Mouse (Mus musculus) embryonic facial prominence, embryonic 15.5 days (tissue): ENCODE data around the gene Cyp2c69. TPM values are rescaled to one million over a fixed set of nuclear protein-coding genes. Genes with fewer than 3 reads are reported as not detected.
"Not testable (repeated sequence)": the region's sequence is repeated elsewhere in the genome, so short reads cannot be mapped to it uniquely, and the experiment has no call there.

Experiments
- ATAC-seq: fragments of 200-750 bp; cut with Nextera tagmentation; 2 replicates; pipeline ENCODE4 v1.8.0; 2017; ENCODE audit warnings: low read depth, moderate TSS enrichment; ENCODE audit not compliant: insufficient number of reproducible peaks, low FRiP score, low TSS enrichment
- H3K27ac ChIP-seq: fragments of 300-500 bp; sonication (generic); replicated peaks from 2 replicates; pipeline ENCODE4 v1.5.1; 2015; ENCODE audit warnings: mild to moderate bottlenecking, inconsistent platforms
- H3K27me3 ChIP-seq: fragments of 300-500 bp; sonication (generic); 2 replicates; pipeline ENCODE4 v1.6.1; 2015; ENCODE audit warnings: inconsistent platforms
- H3K36me3 ChIP-seq: fragments of 300-500 bp; sonication (generic); 2 replicates; pipeline ENCODE4 v1.6.1; 2015; ENCODE audit warnings: mild to moderate bottlenecking, inconsistent platforms
- H3K4me1 ChIP-seq: fragments of 300-500 bp; sonication (generic); 2 replicates; pipeline ENCODE4 v1.6.1; 2015; ENCODE audit warnings: inconsistent platforms
- H3K4me2 ChIP-seq: fragments of 300-500 bp; sonication (generic); replicated peaks from 2 replicates; pipeline ENCODE4 v1.6.1; 2015; ENCODE audit warnings: mild to moderate bottlenecking, inconsistent platforms
- H3K4me3 ChIP-seq: fragments of 300-500 bp; sonication (generic); replicated peaks from 2 replicates; pipeline ENCODE4 v1.5.1; 2015; ENCODE audit warnings: mild to moderate bottlenecking, inconsistent platforms
- H3K9ac ChIP-seq: fragments of 300-500 bp; sonication (generic); 2 replicates; pipeline ENCODE4 v1.6.1; 2015; ENCODE audit warnings: inconsistent platforms
- H3K9me3 ChIP-seq: fragments of 300-500 bp; sonication (generic); replicated peaks from 2 replicates; pipeline ENCODE4 v1.6.1; 2016; ENCODE audit warnings: inconsistent platforms
- WGBS: fragments of 180-500 bp; shearing (Covaris S2); methylation state at CpG from one replicate; pipeline ENCODE4 v1.1.7; 2015; 5-methylcytosine and 5-hydroxymethylcytosine counted together
- polyA plus RNA-seq: library from polyadenylated mRNA; unstranded; fragments of >200 nt; fragmentation: Nextera tagmentation; extraction: Ambion mirVana; gene quantifications from 2 replicates; pipeline ENCODE4 v1.2.1, GENCODE M21; 2015

Cyp2c69 gene
- polyA plus RNA-seq, result not detected in 2 replicates

DNA sequence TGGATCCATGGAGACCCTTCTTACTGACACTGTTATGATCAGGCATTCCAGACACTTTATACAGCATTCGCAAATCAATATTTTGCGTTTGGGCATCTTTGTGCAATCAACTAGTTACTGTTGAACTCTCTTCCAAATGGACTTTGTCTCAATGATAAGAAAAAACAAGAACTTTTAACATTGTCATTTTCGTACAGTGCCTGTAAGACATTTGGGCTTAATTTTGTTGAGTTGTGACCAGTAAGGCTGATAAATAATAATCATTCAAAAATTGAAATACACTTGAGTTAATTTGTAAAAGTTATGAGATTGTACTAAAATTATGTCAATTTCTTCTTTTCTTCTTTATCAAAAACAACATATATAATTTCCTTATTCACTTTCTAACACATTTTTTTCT is at the start of gene Cyp2c69:
Cyp2c69 (minus strand) TSS at position 101 of the 400 bp plus-strand sequence.
- WGBS, result 90% methylated on average over 3 of the region's 3 CpGs
- not testable (repeated sequence) for H3K9ac ChIP-seq, H3K4me3 ChIP-seq

DNA sequence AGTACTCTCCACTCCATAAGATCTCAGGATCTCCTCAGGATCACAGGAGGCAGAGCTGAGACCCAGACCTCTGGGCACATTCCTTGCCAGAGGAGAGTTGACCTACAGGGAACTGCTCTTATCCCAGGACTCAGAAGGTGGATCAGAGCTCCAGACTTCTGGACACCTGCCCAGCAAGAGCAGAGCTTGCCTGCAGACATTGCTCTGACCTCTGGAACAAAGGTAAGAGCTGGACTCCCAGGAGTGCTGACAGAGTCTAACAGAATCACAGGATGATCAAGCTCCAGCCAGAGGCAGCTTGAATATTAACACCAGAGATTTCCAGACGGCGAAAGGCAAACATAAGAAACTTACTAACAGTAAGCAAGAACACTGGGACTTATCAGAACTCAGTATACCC is 48.8 kb upstream of the Cyp2c69 start:
- H3K4me3 ChIP-seq, result no peak overlapping the region
- no peaks in the 10 kb centered on the region for H3K27me3 ChIP-seq
- WGBS, result 88% methylated on average over 2 of the region's 2 CpGs
- H3K9ac ChIP-seq, result no peak overlapping the region
- no peaks in the 10 kb centered on the region for H3K36me3 ChIP-seq
- no peak overlapping the region for H3K4me2 ChIP-seq
- no peak overlapping the region for H3K27ac ChIP-seq
- H3K4me1 ChIP-seq, result no peaks in the 10 kb centered on the region
- ATAC-seq, result no peak
- H3K9me3 ChIP-seq, result no peaks in the 10 kb centered on the region

More for the DNA sequence above, at the start of gene Cyp2c69:
- not testable (repeated sequence) for H3K27ac ChIP-seq, H3K36me3 ChIP-seq, H3K4me2 ChIP-seq, H3K4me1 ChIP-seq, H3K9me3 ChIP-seq, H3K27me3 ChIP-seq, ATAC-seq

DNA sequence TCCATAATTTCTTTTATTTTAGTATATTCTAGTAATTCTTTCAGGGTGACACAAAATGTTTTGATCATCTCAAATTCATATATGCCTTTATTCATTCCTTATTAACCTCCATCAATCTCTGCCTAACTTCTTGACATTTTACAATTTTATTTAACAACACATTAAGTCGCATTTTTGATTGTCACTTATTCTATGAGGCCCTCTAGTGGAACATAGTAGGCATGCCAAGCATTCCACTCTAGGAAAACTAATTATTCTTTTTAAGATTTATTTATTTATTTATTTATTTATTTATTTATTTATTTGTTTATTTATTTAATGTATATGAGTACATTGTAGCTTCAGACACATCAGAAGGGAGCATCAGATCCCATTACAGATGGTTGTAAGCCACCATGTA is 43.4 kb upstream of the Cyp2c69 start:
- 55% methylated on average over 1 of the region's 1 CpGs for WGBS
- no peaks in the 10 kb centered on the region for H3K9me3 ChIP-seq
- no peak overlapping the region for H3K4me2 ChIP-seq
- no peak overlapping the region for H3K9ac ChIP-seq
- no peak for ATAC-seq
- H3K36me3 ChIP-seq, result no peaks in the 10 kb centered on the region
- H3K4me3 ChIP-seq, result no peak overlapping the region
- no peak overlapping the region for H3K27ac ChIP-seq
- H3K4me1 ChIP-seq, result no peaks in the 10 kb centered on the region
- H3K27me3 ChIP-seq, result no peaks in the 10 kb centered on the region

DNA sequence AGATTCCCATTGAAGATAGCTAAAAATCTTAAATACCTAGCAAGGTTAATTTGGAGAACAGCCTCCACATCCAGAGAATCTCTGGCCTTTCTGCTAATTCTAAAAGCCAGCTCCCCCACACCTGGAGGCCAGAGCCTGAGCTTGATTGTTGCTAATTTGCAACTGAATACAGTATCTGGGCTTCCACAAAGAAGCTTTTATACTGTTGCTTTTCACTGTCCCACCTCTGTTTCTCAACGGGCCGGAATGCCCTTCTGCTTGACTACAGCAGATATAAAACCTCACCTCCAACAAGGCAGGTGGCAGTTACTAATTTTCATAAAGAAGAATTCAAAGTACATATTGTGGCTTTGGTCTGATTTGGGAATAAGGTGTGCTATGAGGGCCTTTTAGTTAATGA is 15.1 kb upstream of the Cyp2c69 start:
- Histone ChIP-seq H3K4me1 (no peaks in the 10 kb centered on the region), H3K9ac (no peak overlapping the region), H3K27ac (no peak overlapping the region), H3K9me3 (no peaks in the 10 kb centered on the region), H3K4me2 (no peak overlapping the region), H3K36me3 (no peaks in the 10 kb centered on the region), H3K4me3 (no peak overlapping the region), H3K27me3 (no peaks in the 10 kb centered on the region)
- ATAC-seq, result no peak
- 86% methylated on average over 2 of the region's 2 CpGs for WGBS

DNA sequence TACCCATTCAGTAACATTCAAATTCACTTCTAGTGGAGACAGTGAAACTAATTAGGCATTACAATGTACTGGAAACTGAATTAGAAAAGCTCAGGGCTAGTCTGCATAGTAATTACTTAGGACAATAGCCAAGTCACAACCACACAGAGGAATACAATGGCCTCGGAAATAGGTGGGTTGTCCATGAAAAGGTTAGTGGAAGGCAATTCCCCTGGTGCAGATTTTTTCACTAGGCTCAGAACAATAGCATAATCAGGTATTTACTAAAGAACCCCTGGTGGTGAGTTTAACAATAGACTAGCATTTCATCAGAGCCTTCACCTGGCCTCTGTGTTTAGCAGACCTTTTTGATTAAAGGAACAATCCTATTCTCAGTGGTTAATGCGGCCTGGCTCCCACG is 3.5 kb upstream of the Cyp2c69 start:
- H3K4me3 ChIP-seq, H3K27me3 ChIP-seq, H3K9ac ChIP-seq, H3K36me3 ChIP-seq, H3K4me2 ChIP-seq, H3K9me3 ChIP-seq, H3K4me1 ChIP-seq, H3K27ac ChIP-seq, ATAC-seq: not testable (repeated sequence)
- 76% methylated on average over 3 of the region's 3 CpGs for WGBS

DNA sequence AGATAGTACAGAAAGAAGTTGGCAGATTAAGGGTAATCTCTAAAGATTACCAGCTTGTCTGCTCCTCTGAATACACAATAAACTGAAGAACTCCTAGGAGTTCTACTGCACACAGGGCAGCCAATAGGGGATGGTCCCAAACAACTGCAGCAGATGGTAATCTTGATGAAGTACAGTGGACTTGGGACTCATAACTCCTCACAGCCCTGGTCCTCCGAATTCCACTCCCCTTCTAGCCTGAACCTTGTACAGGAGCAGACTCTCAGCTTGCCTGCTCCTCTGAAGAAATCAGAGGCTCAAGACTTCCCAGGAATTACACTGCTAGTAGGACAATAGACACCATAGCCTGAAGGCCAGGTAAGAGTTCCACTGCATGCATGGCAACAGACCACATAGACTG is 20.5 kb downstream of the Cyp2c69 start:
- Histone ChIP-seq H3K4me1 (no peaks in the 10 kb centered on the region), H3K9me3 (no peaks in the 10 kb centered on the region), H3K27ac (no peak overlapping the region), H3K9ac (no peak overlapping the region), H3K4me3 (no peak overlapping the region), H3K27me3 (no peaks in the 10 kb centered on the region), H3K36me3 (no peaks in the 10 kb centered on the region), H3K4me2 (no peak overlapping the region)
- 68% methylated on average over 1 of the region's 1 CpGs for WGBS
- no peak for ATAC-seq

DNA sequence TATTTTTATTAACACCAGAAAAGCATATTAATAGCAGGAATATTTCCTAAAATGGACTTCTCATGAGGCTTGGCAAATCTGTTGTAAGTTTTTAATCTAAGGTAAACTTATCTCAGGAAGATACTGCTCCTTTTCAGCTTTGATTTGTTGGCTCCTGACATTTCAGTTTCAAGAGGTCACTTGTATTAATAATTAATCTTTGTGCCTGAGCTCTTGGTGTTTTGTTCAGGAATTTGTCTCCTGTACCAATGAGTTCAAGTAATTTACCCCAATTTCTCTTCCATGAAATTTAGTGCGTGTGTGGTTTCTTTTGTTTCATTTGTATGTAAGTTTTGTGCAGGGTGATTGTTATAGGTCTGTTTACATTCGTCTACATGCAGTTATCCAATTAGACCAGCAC is 65.7 kb downstream of the Cyp2c69 start:
- H3K9ac ChIP-seq, H3K27me3 ChIP-seq, H3K36me3 ChIP-seq, H3K4me3 ChIP-seq, H3K9me3 ChIP-seq, H3K4me2 ChIP-seq, H3K4me1 ChIP-seq, H3K27ac ChIP-seq, ATAC-seq: not testable (repeated sequence)
- 73% methylated on average over 2 of the region's 2 CpGs for WGBS

DNA sequence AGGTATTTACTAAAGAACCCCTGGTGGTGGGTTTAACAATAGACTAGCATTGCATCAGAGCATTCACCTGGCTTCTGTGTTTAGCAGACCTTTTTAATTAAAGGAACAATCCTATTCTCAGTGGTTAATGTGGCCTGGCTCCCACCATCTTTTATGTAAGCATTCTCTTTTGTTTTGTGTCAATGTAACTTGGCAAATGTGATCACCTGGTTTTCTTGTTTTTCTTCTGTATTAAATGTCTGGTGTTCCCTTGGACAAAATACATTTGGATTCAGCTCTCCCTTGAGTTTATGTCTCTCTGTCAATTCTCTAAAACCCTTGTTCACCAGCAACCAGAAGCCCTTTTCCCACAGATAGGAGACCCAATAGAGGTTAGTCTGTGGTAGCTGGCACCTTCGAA is 70.2 kb downstream of the Cyp2c69 start:
- 73% methylated on average over 1 of the region's 1 CpGs for WGBS
- not testable (repeated sequence) for H3K27ac ChIP-seq, H3K36me3 ChIP-seq, H3K4me2 ChIP-seq, H3K4me3 ChIP-seq, H3K4me1 ChIP-seq, H3K27me3 ChIP-seq, ATAC-seq, H3K9me3 ChIP-seq, H3K9ac ChIP-seq

DNA sequence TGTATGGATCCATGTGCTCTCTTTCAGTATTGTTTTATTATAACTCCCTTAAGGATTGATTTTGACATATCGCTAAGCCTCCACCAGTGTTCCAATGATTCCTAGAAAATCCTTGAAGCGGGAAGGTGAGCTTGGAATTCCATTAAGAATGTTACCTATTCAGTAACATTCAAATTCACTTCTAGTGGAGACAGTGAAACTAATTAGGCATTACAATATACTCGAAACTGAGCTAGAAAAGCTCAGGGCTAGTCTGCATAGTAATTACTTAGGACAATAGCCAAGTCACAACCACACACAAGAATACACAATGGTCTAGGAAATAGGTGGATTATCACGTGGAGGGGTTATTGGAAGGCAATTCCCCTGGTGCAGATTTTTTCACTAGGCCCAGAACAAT is 70.6 kb downstream of the Cyp2c69 start:
- not testable (repeated sequence) for H3K4me3 ChIP-seq, H3K27ac ChIP-seq, H3K9me3 ChIP-seq, ATAC-seq, H3K4me2 ChIP-seq, H3K36me3 ChIP-seq, H3K27me3 ChIP-seq, H3K4me1 ChIP-seq, H3K9ac ChIP-seq
- 65% methylated on average over 4 of the region's 4 CpGs for WGBS

DNA sequence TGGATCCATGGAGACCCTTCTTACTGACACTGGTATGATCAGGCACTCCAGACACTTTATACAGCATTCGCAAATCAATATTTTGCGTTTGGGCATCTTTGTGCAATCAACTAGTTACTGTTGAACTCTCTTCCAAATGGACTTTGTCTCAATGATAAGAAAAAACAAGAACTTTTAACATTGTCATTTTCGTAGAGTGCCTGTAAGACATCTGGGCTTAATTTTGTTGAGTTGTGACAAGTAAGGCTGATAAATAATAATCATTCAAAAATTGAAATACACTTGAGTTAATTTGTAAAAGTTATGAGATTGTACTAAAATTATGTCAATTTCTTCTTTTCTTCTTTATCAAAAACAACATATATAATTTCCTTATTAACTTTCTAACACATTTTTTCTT is 73.9 kb downstream of the Cyp2c69 start, which contains the start of gene Cyp2c40:
Cyp2c40 (minus strand) TSS at position 101 of the 400 bp plus-strand sequence.
- not testable (repeated sequence) for H3K9me3 ChIP-seq, H3K27me3 ChIP-seq, H3K4me1 ChIP-seq, H3K36me3 ChIP-seq, H3K4me3 ChIP-seq, H3K9ac ChIP-seq, H3K27ac ChIP-seq, H3K4me2 ChIP-seq, ATAC-seq
- 87% methylated on average over 3 of the region's 3 CpGs for WGBS
